Mouse (Mus musculus) intestine, postnatal 0 days (tissue): ENCODE data around the gene Gadd45b. TPM values are rescaled to one million over a fixed set of nuclear protein-coding genes. Genes with fewer than 3 reads are reported as not detected.

Source experiments
- ATAC-seq: fragments of 200-750 bp; cut with Nextera tagmentation; 2 replicates; pipeline ENCODE4 v1.8.0; 2017; ENCODE audit warnings: mild to moderate bottlenecking, moderate TSS enrichment, moderate library complexity
- H3K27ac ChIP-seq: fragments of 300-500 bp; sonication (generic); 2 replicates; pipeline ENCODE4 v1.5.1; 2014; ENCODE audit warnings: mild to moderate bottlenecking, low read depth, low read length, moderate library complexity
- H3K27me3 ChIP-seq: fragments of 300-500 bp; sonication (generic); replicated peaks from 2 replicates; pipeline ENCODE4 v1.6.1; 2014; ENCODE audit warnings: low read length, mixed read lengths; ENCODE audit not compliant: control insufficient read depth, insufficient read depth
- H3K36me3 ChIP-seq: fragments of 300-500 bp; sonication (generic); 2 replicates; pipeline ENCODE4 v1.6.1; 2014; ENCODE audit warnings: mild to moderate bottlenecking, moderate library complexity; ENCODE audit not compliant: control insufficient read depth, insufficient read depth
- H3K4me1 ChIP-seq: fragments of 300-500 bp; sonication (generic); replicated peaks from 2 replicates; pipeline ENCODE4 v1.6.1; 2014; ENCODE audit warnings: antibody characterized with exemption, low read length, mixed read lengths; ENCODE audit not compliant: control insufficient read depth, insufficient read depth
- H3K4me2 ChIP-seq: fragments of 300-500 bp; sonication (generic); replicated peaks from 2 replicates; pipeline ENCODE4 v1.6.1; 2014; ENCODE audit warnings: low read depth, mild to moderate bottlenecking, moderate library complexity
- H3K4me3 ChIP-seq: fragments of 300-500 bp; sonication (generic); 2 replicates; pipeline ENCODE4 v1.5.1; 2014; ENCODE audit warnings: low read depth, low read length
- H3K9ac ChIP-seq: fragments of 300-500 bp; sonication (generic); 2 replicates; pipeline ENCODE4 v1.6.1; 2014; ENCODE audit warnings: mild to moderate bottlenecking, low read depth, low read length
- H3K9me3 ChIP-seq: fragments of 300-500 bp; sonication (generic); 2 replicates; pipeline ENCODE4 v1.6.1; 2016; ENCODE audit warnings: mixed run types; ENCODE audit not compliant: control insufficient read depth
- CTCF ChIP-seq: sonication (generic); IDR thresholded peaks from 2 replicates; pipeline ENCODE4 v1.5.1; 2016; ENCODE audit warnings: low read depth, mild to moderate bottlenecking, control low read depth, antibody characterized with exemption, moderate library complexity
- WGBS: fragments of 180-500 bp; shearing (Covaris S2); extraction: QIAGEN DNeasy Blood & Tissue Kit; methylation state at CpG from one replicate; pipeline ENCODE4 v1.1.7; 2014; 5-methylcytosine and 5-hydroxymethylcytosine counted together
- polyA plus RNA-seq: library from polyadenylated mRNA; unstranded; fragments of >200 nt; fragmentation: Nextera tagmentation; extraction: Ambion mirVana; gene quantifications from 2 replicates; pipeline ENCODE4 v1.2.1, GENCODE M21; 2015

Gene Gadd45b
- polyA plus RNA-seq, 1 experiment from 2014 or later: 19.9 TPM

DNA sequence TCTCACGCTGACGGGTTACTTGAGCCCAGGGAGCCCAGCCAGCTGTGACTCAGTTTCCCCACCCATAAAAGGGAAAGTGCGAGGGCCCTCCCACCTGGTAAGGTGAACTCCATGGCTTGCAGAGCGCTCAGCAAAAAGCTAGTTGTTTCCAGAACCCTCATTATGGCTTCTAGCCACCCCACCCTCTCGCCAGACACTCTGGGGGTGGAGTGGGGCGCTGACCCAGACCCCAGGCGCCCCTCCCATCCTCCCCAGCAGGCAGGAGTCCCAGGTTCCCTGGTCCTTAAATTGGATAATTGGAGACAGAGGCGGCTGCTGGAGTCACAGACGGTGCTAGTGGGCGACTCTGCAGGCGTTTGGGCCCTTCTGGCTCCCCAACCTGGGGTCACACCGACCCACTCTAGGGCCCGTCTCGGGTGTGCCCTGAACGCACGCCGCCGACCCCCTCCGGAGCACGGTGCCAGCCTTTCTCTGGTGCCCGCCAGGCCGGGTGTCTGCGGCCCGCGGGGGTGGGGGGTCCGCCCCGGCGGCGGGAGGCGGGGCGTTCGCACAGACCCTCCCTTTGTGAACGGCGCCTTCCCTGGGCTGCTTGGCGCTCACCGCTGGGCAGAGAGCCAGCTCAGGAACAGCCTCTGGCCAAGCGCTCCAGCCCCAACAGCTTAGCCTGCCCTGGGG, 6.4 kb downstream of the Gadd45b start:
- no peaks in the 10 kb centered on the region for H3K27me3 ChIP-seq
- no peaks in the 10 kb centered on the region for H3K36me3 ChIP-seq
- WGBS: 11% methylated on average over 34 of the region's 37 CpGs
- ATAC-seq: no peak
- H3K4me1 ChIP-seq: peaks cover 49% of the 10 kb centered on the region
- no peak for TF ChIP-seq CTCF
- peak overlapping the region; percentile 65 for H3K4me2 ChIP-seq
- H3K9me3 ChIP-seq: no peaks in the 10 kb centered on the region
- peak overlapping the region; percentile 18; the same call in 1 of the 2 replicates for H3K9ac ChIP-seq
- H3K27ac ChIP-seq: no peak overlapping the region
- peak overlapping the region; percentile 21; the same call in 1 of the 2 replicates for H3K4me3 ChIP-seq

DNA sequence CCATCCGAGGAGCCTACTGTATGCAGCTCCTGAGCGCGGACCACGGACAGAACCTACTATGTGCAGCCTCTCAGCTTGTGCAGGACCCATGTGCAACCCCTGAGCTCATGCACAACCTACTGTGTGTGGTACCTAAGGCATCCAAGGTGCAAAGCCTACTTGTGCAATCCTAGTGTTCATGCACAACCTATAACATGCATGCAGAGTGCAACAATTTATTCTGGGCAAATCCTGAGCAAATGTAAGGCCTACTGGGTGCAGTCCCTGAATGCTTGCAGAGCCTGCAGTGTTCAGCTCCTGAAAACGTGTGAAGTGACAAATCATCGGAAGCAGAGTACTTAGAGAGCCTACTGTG, 6.9 kb downstream of the Gadd45b start:
- H3K4me3 ChIP-seq: no peak overlapping the region
- H3K27ac ChIP-seq: no peak overlapping the region
- peak overlapping the region; percentile 65 for H3K4me2 ChIP-seq
- no peaks in the 10 kb centered on the region for H3K9me3 ChIP-seq
- ATAC-seq: no peak
- TF ChIP-seq CTCF: no peak
- H3K9ac ChIP-seq: peak overlapping the region; percentile 18; the same call in 1 of the 2 replicates
- no peaks in the 10 kb centered on the region for H3K36me3 ChIP-seq
- H3K4me1 ChIP-seq: peaks cover 47% of the 10 kb centered on the region
- 24% methylated on average over 6 of the region's 6 CpGs for WGBS
- H3K27me3 ChIP-seq: no peaks in the 10 kb centered on the region

DNA sequence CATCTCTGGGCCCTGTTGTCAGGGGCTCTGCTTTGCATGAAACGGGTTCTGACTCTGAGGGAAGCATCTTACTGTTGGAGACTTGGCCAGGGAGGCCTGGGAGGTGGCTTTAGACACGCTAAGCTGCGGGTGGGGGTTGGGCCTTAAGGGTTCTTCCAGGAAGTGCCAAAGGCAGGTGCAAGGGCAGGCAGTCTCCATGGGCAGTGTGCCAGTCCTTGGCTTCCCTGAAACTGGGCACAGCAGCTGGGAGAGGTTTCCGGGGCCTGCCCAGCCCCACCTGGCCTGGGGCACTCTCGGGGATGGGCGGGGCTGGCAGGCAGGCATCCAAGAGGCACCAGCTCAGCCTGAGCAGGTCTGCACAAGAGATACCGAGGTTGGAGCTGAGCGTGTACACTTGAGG, 7.8 kb downstream of the Gadd45b start:
- 17% methylated on average over 8 of the region's 8 CpGs for WGBS
- Histone ChIP-seq H3K9me3 (no peaks in the 10 kb centered on the region), H3K27ac (peak overlapping the region; percentile 64; the same call in 1 of the 2 replicates), H3K4me3 (no peak overlapping the region), H3K9ac (no peak overlapping the region), H3K36me3 (no peaks in the 10 kb centered on the region), H3K4me2 (peak overlapping the region; percentile 9; the same call in 1 of the 2 replicates), H3K4me1 (peaks cover 42% of the 10 kb centered on the region), H3K27me3 (no peaks in the 10 kb centered on the region)
- peak; percentile 62 for ATAC-seq
- no peak for TF ChIP-seq CTCF

DNA sequence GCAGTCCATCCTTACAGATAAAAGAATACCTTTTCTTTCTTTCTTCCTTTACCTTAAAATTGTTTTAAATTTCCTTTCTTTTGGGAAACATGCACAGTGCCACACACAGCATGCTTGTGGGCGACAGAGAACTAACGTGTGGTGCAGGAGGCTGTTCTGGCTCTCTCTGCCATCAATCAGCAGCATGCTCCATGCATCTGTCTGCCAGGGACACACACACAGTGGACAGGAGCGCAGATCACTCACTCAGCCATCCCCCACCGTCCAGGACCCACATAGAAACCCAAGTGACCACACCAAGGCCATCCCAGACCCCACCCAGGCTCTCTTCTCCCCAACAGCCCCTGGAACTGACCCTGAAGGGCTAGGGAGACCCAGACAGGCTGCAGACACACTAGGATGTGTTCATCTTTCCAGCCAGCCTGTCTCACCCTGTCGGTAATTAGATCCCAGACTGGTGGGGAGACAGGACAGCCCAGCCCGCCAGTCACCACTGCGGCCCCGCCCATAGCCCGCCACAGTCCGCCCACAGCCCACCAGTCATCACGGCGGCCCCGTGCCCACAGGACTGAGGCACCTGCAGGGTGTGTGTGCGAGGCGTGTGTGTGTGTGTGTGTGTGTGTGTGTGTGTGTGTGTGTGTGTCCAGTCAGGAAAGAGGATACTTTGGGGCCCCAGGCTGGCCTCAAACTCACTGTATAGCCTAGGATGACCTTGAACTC, 9.1 kb downstream of the Gadd45b start:
- H3K27me3 ChIP-seq: no peaks in the 10 kb centered on the region
- H3K4me2 ChIP-seq: peak overlapping the region; percentile 71
- H3K4me1 ChIP-seq: peaks cover 32% of the 10 kb centered on the region
- H3K4me3 ChIP-seq: peak overlapping the region; percentile 28; the same call in 1 of the 2 replicates
- no peaks in the 10 kb centered on the region for H3K9me3 ChIP-seq
- H3K36me3 ChIP-seq: no peaks in the 10 kb centered on the region
- no peak overlapping the region for H3K9ac ChIP-seq
- ATAC-seq: peak; percentile 6
- 18% methylated on average over 15 of the region's 15 CpGs for WGBS
- H3K27ac ChIP-seq: peak overlapping the region; percentile 62; the same call in 1 of the 2 replicates
- no peak for TF ChIP-seq CTCF

DNA sequence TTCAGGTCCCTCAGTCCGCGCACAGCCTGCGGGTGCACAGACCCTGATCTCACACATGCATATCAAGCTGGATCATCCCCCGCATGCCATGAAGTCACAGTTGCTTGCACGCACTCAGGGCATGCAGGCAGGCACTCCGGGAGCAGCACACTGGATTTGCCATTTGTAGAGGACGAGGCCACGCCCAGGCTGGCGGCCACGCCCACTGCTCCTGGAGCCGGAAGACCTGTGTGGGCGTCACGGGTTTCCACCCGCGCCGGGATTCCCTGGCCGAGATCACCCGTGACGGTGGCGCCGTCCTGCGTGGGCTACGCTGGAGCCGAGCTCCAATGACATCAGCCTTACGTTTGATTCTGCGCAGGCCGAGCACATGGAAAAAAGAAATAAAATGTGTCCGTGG, 9.8 kb downstream of the Gadd45b start:
- H3K9me3 ChIP-seq: no peaks in the 10 kb centered on the region
- H3K4me2 ChIP-seq: peak overlapping the region; percentile 71
- 2% methylated on average over 28 of the region's 28 CpGs for WGBS
- H3K36me3 ChIP-seq: no peaks in the 10 kb centered on the region
- no peak for TF ChIP-seq CTCF
- no peaks in the 10 kb centered on the region for H3K27me3 ChIP-seq
- peak overlapping the region; percentile 62; the same call in 1 of the 2 replicates for H3K27ac ChIP-seq
- peak overlapping the region; percentile 28 for H3K4me3 ChIP-seq
- H3K9ac ChIP-seq: 0 out of 2 replicates have a peak overlapping the region, but pooled peaks have one; percentile 13
- peaks cover 32% of the 10 kb centered on the region for H3K4me1 ChIP-seq
- ATAC-seq: peak; percentile 66

DNA sequence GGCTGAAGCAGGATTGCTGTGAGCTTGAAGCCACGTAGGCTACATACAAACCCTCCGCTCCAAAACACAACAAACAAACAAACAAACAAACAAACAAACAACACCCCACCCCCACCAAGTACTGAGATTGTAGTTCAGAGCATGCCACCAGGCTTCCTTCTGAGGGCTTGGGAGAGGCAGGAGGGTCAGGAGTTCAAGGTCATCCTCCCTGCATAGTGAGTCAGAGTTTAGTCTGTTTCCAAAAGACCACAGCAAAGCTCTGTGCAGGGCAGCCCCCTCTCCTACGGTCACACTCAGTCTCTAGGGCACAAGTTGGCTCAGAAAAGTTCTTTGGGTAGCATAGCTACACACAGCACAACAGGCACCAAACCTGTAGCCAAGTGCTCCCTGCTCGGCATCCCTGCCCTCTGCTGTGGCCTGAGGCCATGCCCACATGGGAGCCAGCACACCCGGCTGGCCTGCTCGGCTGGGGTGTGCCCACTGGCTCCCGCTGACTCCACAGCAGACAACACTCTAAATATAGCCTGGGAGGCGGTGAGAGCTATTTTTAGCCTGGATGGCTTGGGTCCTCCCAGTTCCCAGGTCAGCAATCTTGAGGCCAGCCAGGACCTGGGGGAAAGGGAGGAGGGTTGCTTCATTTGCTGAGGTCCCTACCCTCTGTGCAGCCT, 10.6 kb downstream of the Gadd45b start:
- Histone ChIP-seq H3K4me2 (peak overlapping the region; percentile 71), H3K27me3 (no peaks in the 10 kb centered on the region), H3K27ac (peak overlapping the region; percentile 37), H3K4me1 (peaks cover 32% of the 10 kb centered on the region), H3K36me3 (no peaks in the 10 kb centered on the region), H3K4me3 (no peak overlapping the region), H3K9me3 (no peaks in the 10 kb centered on the region), H3K9ac (no peak overlapping the region)
- whole genome bisulfite sequencing: 17% methylated on average over 8 of the region's 8 CpGs
- TF ChIP-seq CTCF: no peak
- ATAC-seq: peak; percentile 19; the same call in 1 of the 2 replicates
